Mouse (Mus musculus) limb, embryonic 15.5 days (tissue): ENCODE data around the gene Rap1b. TPM values are rescaled to one million over a fixed set of nuclear protein-coding genes. Genes with fewer than 3 reads are reported as not detected.
A peak's percentile ranks its signal among the peaks of the same experiment; 100 is the strongest.
"Not testable (repeated sequence)": the region's sequence is repeated elsewhere in the genome, so short reads cannot be mapped to it uniquely, and the experiment has no call there.

Source experiments
- ATAC-seq: fragments of 200-750 bp; cut with Nextera tagmentation; 2 replicates; pipeline ENCODE4 v1.8.0; 2017; ENCODE audit warnings: low read depth, moderate TSS enrichment; ENCODE audit not compliant: insufficient number of reproducible peaks, low FRiP score, low TSS enrichment
- H3K27ac ChIP-seq: fragments of 300-500 bp; sonication (generic); 2 replicates; pipeline ENCODE4 v1.5.1; 2015; ENCODE audit warnings: moderate library complexity, mild to moderate bottlenecking, inconsistent platforms
- H3K27me3 ChIP-seq: fragments of 300-500 bp; sonication (generic); 2 replicates; pipeline ENCODE4 v1.6.1; 2015; ENCODE audit warnings: inconsistent platforms
- H3K36me3 ChIP-seq: fragments of 300-500 bp; sonication (generic); 2 replicates; pipeline ENCODE4 v1.6.1; 2015; ENCODE audit warnings: inconsistent platforms
- H3K4me1 ChIP-seq: fragments of 300-500 bp; sonication (generic); 2 replicates; pipeline ENCODE4 v1.6.1; 2015; ENCODE audit warnings: inconsistent platforms
- H3K4me2 ChIP-seq: fragments of 300-500 bp; sonication (generic); 2 replicates; pipeline ENCODE4 v1.6.1; 2015; ENCODE audit warnings: mild to moderate bottlenecking, inconsistent platforms
- H3K4me3 ChIP-seq: fragments of 300-500 bp; sonication (generic); 2 replicates; pipeline ENCODE4 v1.5.1; 2015; ENCODE audit warnings: mild to moderate bottlenecking, inconsistent platforms
- H3K9ac ChIP-seq: fragments of 300-500 bp; sonication (generic); 2 replicates; pipeline ENCODE4 v1.6.1; 2015; ENCODE audit warnings: inconsistent platforms
- H3K9me3 ChIP-seq: fragments of 300-500 bp; sonication (generic); 2 replicates; pipeline ENCODE4 v1.6.1; 2016; ENCODE audit warnings: inconsistent platforms
- WGBS: fragments of 180-500 bp; shearing (Covaris S2); methylation state at CpG from one replicate; pipeline ENCODE4 v1.1.7; 2015; 5-methylcytosine and 5-hydroxymethylcytosine counted together
- polyA plus RNA-seq: library from polyadenylated mRNA; unstranded; fragments of >200 nt; fragmentation: Nextera tagmentation; extraction: Ambion mirVana; gene quantifications from 2 replicates; pipeline ENCODE4 v1.2.1, GENCODE M21; 2015

The Rap1b gene
- 184 and 187 TPM in 2 replicates for polyA plus RNA-seq

- peak within 1 kb of the TSS; percentile 92 for H3K9ac ChIP-seq
- ATAC-seq = peak; percentile 95
- peaks cover 21% of the 10 kb centered on the region for H3K4me1 ChIP-seq
- H3K36me3 ChIP-seq = no peaks in the 10 kb centered on the region
- peak within 1 kb of the TSS; percentile 53 for H3K4me2 ChIP-seq
- under 1% methylated on average over 93 of the region's 112 CpGs for WGBS
- no peaks in the 10 kb centered on the region for H3K27me3 ChIP-seq
- peak within 1 kb of the TSS; percentile 99 for H3K27ac ChIP-seq
- peak within 1 kb of the TSS; percentile 89 for H3K4me3 ChIP-seq
- no peaks in the 10 kb centered on the region for H3K9me3 ChIP-seq
Observed at GRCm38 (mm10) chr10:117845597-117846259, at the start of gene Rap1b. Rap1b (minus strand) TSS chr10:117846035.

GRCm38 (mm10) chr10:117895186-117895585, 49.4 kb upstream of the Rap1b start:
- 0 out of 2 replicates have a peak, but pooled peaks cover 9% of the 10 kb centered on the region for H3K4me1 ChIP-seq
- no peak overlapping the region for H3K9ac ChIP-seq
- ATAC-seq = no peak
- H3K36me3 ChIP-seq = no peaks in the 10 kb centered on the region
- no peaks in the 10 kb centered on the region for H3K9me3 ChIP-seq
- no peaks in the 10 kb centered on the region for H3K27me3 ChIP-seq
- no peak overlapping the region for H3K27ac ChIP-seq
- WGBS = 55% methylated on average over 4 of the region's 4 CpGs
- no peak overlapping the region for H3K4me2 ChIP-seq
- H3K4me3 ChIP-seq = no peak overlapping the region

DNA sequence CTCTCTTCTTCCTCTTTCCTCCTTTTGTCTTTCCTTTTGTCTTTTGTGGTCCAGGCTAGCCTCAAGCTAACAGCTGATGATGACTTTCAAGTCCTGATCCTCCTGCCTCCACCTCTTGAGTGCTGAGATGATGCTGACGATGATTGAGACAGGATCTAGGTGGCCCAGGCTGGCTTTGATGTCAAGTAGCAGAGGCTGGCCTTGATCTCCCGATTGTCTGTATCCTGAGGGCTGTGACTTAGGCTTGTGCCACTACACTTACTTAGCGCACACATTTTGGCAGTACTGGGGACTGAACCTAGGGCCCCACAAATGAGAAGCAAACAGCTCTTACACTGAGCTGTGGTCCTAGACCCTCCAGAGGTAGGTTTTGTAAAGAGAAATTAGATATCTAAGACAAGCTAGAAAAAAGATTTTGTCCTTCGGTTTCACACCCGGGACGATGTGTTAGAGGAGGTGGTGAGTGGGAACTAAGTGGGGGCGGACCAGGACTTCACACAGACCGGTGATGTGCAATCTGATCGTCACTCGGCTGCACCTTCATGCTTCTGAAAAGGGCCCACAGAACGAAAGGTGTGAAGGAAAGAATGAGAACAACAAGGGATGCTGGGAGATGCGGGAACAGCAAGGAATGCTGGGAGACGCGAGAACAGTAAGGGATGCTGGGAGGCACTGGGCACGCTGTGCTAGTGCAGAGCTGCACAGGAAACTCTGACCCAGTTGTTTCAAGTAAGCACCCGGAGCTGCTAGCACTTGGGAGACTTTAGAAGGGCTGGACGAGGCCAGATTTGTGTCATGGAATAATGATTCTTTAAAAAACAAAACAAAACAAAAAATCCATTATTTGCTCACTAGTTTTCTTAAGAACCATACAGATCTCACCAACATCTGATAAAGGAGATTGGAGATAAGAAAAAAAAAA, 48.5 kb upstream of the Rap1b start:
- H3K9ac ChIP-seq = no peak overlapping the region
- H3K4me1 ChIP-seq = 0 out of 2 replicates have a peak, but pooled peaks cover 9% of the 10 kb centered on the region
- H3K9me3 ChIP-seq = no peaks in the 10 kb centered on the region
- H3K4me2 ChIP-seq = no peak overlapping the region
- no peak overlapping the region for H3K4me3 ChIP-seq
- H3K36me3 ChIP-seq = no peaks in the 10 kb centered on the region
- ATAC-seq = no peak
- no peak overlapping the region for H3K27ac ChIP-seq
- no peaks in the 10 kb centered on the region for H3K27me3 ChIP-seq
- 88% methylated on average over 17 of the region's 17 CpGs for WGBS

DNA sequence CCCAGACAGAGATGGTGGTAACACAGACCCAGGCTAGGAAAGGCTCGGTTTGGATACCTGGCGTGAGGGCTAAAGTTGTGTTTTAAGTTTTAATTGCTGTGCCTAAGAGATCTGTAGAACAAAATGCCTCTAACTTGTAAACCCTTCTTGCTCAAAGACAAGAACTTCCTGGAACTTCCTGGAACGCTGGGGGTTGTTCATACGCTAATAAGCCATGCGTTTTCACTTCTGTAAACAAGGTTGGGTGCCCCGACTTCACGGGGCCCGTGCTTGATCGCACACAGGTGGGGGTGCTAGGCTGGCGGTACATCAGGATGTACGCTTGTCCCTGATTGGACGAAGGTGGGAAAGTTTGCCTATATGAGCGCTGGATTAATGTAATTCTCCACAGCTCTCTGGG, 47.3 kb upstream of the Rap1b start:
- not testable (repeated sequence) for H3K9ac ChIP-seq, ATAC-seq, H3K27ac ChIP-seq, H3K9me3 ChIP-seq, H3K4me2 ChIP-seq, H3K4me3 ChIP-seq, H3K36me3 ChIP-seq, H3K27me3 ChIP-seq
- H3K4me1 ChIP-seq = 0 out of 2 replicates have a peak, but pooled peaks cover 12% of the 10 kb centered on the region
- WGBS = 42% methylated on average over 13 of the region's 13 CpGs

- no peaks in the 10 kb centered on the region for H3K27me3 ChIP-seq
- 0 out of 2 replicates have a peak, but pooled peaks cover 5% of the 10 kb centered on the region for H3K4me1 ChIP-seq
- no peaks in the 10 kb centered on the region for H3K36me3 ChIP-seq
- no peak for ATAC-seq
- WGBS = 85% methylated on average over 10 of the region's 10 CpGs
- H3K27ac ChIP-seq = no peak overlapping the region
- H3K4me3 ChIP-seq = no peak overlapping the region
- no peaks in the 10 kb centered on the region for H3K9me3 ChIP-seq
- H3K9ac ChIP-seq = no peak overlapping the region
- no peak overlapping the region for H3K4me2 ChIP-seq
Observed at GRCm38 (mm10) chr10:117891327-117891726, 45.5 kb upstream of the Rap1b start.

GRCm38 (mm10) chr10:117888822-117889221, 43.0 kb upstream of the Rap1b start:
- ATAC-seq = no peak
- Histone ChIP-seq H3K4me3 (no peak overlapping the region), H3K9ac (no peak overlapping the region), H3K27ac (no peak overlapping the region), H3K36me3 (no peaks in the 10 kb centered on the region), H3K27me3 (no peaks in the 10 kb centered on the region), H3K4me2 (no peak overlapping the region), H3K4me1 (0 out of 2 replicates have a peak, but pooled peaks cover 3% of the 10 kb centered on the region), H3K9me3 (no peaks in the 10 kb centered on the region)
- 46% methylated on average over 15 of the region's 15 CpGs for WGBS

DNA sequence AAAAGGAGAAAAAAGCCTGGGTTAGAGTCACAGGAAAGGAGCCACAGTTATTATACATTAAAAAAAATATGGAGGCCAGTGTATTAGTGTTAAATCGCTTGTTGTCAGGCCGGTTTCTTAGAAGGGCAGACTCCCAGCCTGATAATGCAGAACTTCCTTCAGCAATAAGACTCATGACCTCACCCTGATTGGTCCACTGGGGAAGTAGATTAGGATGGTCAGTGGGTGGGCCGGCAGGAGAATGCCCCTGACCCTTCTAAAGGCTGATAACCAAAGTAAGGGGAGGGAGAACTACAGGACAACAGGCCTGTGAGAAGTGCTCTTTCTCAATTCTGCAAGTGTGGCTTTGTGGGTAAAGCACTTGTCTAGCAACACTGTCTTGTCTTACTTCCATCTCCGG, 39.5 kb upstream of the Rap1b start:
- WGBS = 68% methylated on average over 4 of the region's 4 CpGs
- no peak for ATAC-seq
- Histone ChIP-seq H3K36me3 (no peaks in the 10 kb centered on the region), H3K9ac (no peak overlapping the region), H3K27me3 (no peaks in the 10 kb centered on the region), H3K4me3 (no peak overlapping the region), H3K9me3 (no peaks in the 10 kb centered on the region), H3K4me1 (0 out of 2 replicates have a peak, but pooled peaks cover 3% of the 10 kb centered on the region), H3K4me2 (no peak overlapping the region), H3K27ac (no peak overlapping the region)

- WGBS = 76% methylated on average over 5 of the region's 5 CpGs
- H3K4me3 ChIP-seq = no peak overlapping the region
- H3K4me2 ChIP-seq = no peak overlapping the region
- no peak overlapping the region for H3K9ac ChIP-seq
- H3K4me1 ChIP-seq = 0 out of 2 replicates have a peak, but pooled peaks cover 3% of the 10 kb centered on the region
- no peaks in the 10 kb centered on the region for H3K27me3 ChIP-seq
- no peak overlapping the region for H3K27ac ChIP-seq
- H3K9me3 ChIP-seq = no peaks in the 10 kb centered on the region
- H3K36me3 ChIP-seq = no peaks in the 10 kb centered on the region
- ATAC-seq = no peak
Observed at GRCm38 (mm10) chr10:117884760-117885159, 38.9 kb upstream of the Rap1b start.

DNA sequence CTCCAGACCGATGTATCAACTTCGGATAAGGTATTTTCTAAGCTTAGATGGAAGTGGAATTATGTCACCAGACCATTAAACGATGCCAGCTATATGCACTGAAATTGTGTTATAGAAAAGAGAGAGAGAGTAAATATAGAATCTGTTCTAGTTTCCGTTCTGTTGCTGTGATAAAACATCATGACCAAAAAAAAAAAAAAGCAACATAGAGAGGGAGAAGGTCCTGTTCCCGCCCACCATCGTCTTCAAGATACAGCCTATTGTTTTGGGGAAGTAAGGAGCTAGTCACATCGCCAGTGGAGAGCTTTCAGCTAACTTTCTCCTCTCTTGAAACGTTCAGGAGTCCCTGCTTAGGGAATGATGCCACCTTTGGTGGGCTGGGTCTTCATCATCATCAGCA, 37.6 kb upstream of the Rap1b start:
- Histone ChIP-seq H3K4me1 (no peaks in the 10 kb centered on the region), H3K4me2 (no peak overlapping the region), H3K9me3 (no peaks in the 10 kb centered on the region), H3K27ac (no peak overlapping the region), H3K36me3 (no peaks in the 10 kb centered on the region), H3K4me3 (no peak overlapping the region), H3K27me3 (no peaks in the 10 kb centered on the region), H3K9ac (no peak overlapping the region)
- ATAC-seq = no peak
- WGBS = 89% methylated on average over 8 of the region's 8 CpGs

DNA sequence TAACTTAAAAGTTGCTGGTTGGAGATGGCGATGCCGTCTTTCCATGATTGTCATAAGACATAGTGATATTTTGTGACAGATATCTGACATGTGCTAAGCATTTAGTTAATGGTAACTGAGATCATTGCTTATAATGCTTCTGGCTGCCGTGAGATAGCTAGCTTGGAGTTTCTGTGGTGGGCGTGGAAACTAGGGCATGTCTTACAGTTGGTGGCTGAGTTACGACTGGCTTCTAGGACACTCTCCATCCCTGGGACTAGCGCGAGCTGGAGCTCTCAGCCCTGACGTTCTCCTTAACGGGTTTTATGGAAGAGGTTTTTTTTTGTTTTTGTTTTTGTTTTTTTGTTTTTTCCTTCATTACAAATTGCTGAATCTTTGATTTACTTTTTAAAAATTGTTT, 32.8 kb upstream of the Rap1b start:
- Histone ChIP-seq H3K27me3 (no peaks in the 10 kb centered on the region), H3K4me2 (no peak overlapping the region), H3K27ac (no peak overlapping the region), H3K9me3 (no peaks in the 10 kb centered on the region), H3K4me1 (no peaks in the 10 kb centered on the region), H3K9ac (no peak overlapping the region), H3K4me3 (no peak overlapping the region), H3K36me3 (no peaks in the 10 kb centered on the region)
- no peak for ATAC-seq
- 79% methylated on average over 9 of the region's 9 CpGs for WGBS

GRCm38 (mm10) chr10:117876801-117877200, 31.0 kb upstream of the Rap1b start:
- H3K4me3 ChIP-seq = no peak overlapping the region
- no peaks in the 10 kb centered on the region for H3K9me3 ChIP-seq
- no peak overlapping the region for H3K27ac ChIP-seq
- no peaks in the 10 kb centered on the region for H3K4me1 ChIP-seq
- no peak overlapping the region for H3K4me2 ChIP-seq
- H3K27me3 ChIP-seq = no peaks in the 10 kb centered on the region
- WGBS = 74% methylated on average over 8 of the region's 8 CpGs
- H3K36me3 ChIP-seq = no peaks in the 10 kb centered on the region
- no peak overlapping the region for H3K9ac ChIP-seq
- no peak for ATAC-seq

DNA sequence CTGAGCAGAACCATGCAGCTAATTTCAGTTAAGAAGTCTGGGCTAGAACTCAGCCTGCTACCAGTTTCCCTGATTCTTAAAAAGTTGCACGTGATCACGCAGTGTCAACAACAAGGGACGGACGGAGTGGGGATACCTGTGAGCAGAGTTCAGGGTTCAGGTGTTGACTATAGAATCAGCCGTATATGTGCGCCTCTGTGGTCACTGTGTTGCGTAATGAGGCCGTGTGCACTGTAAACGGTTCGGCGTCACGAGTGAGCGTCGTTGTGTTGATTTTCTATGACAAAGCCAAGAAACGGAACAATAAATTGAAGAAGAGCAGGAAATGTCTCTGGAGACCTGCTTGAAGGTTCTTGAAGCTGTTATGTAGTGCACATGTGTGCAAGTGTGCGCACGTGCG, 30.6 kb upstream of the Rap1b start:
- no peak for ATAC-seq
- H3K9ac ChIP-seq = no peak overlapping the region
- H3K27ac ChIP-seq = no peak overlapping the region
- 91% methylated on average over 18 of the region's 18 CpGs for WGBS
- no peaks in the 10 kb centered on the region for H3K27me3 ChIP-seq
- no peaks in the 10 kb centered on the region for H3K4me1 ChIP-seq
- H3K4me3 ChIP-seq = no peak overlapping the region
- no peak overlapping the region for H3K4me2 ChIP-seq
- H3K36me3 ChIP-seq = no peaks in the 10 kb centered on the region
- H3K9me3 ChIP-seq = no peaks in the 10 kb centered on the region
